Mouse (Mus musculus): ENCODE data around the gene Gal.

Gal gene

DNA sequence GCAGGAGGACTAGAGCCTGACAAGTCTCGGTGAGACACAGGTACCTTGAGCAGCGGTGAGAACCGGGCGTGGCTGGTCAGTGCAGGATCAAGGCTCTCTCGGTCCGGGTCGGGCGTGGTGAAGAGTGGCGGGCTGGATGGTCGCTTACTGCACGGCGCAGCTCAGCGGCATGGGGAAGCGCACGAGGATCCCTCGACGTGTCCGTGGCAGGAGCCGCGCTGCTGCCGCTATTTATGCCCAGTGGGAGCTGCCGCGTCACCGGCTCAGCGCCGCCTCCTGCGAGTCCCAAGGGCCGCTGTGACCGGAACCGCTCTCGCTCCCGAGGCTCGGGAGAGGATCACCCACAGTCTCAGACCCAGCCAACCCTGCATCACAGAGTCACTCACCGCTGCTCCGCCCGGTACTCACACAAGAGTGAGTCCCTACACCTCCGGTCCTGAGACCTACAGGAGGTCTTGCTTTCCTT is at the start of gene Gal:
Gene Gal (minus strand): TSS at position 277 of the 466 bp plus-strand sequence.
- peak in 1 of 2 experiments; percentile 10 for DNase-seq

DNA sequence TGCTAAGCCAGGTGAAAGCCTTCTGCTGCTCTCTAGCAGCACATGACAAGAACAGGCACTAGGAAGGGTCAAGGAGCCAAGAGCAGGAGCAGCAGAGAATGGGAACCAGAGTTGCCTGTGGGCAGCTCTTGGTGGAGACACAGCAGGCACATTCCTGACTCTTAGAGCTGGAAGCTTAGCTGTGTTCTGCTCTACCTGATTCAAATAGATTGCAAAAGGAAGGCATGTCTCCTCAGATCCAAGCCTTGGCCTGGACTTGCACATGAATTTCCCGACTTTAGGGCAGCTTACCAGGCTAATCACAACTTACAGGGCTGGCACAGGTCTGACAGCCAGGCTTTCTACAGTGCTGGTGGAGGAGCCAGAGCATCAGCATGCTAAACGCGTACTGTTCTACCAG is 45.6 kb upstream of the Gal start:
- DNase-seq, result no peak

DNA sequence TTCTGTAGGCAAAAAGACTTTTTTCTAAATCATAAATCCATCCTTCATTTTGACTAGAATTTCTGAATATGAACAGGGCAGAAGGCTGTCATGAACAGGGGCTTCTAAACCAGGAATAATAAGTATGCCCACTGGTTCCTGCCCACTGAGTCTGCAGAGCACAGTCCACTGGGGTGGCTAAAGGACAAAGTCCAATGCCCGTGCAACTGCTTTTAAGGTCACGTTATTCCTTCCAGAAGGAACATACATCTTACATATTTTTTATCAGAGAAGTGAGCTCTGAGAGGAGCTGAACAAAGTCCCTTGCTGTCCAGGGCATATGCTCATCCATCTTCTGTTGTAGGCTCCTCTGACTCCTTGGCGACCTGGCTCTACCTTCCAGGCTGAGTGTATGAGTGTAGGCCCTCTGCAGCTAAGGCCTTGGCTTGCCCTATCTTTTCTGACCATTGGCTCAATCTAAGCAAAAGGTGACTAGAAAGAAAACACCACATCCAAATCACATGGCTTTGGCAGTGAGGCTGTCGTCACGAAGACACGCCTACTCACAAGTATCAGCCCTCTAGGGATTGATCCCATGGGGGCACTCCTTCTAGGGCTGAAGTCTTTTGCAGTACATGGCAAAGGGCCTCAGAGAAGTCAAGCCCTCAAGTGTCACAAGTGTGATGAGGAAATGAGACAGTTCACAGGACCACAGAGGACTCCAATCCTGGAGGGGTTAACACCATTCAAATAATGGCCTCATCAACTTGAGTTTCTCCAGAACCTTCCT is 44.2 kb upstream of the Gal start:
- no peak for DNase-seq

DNA sequence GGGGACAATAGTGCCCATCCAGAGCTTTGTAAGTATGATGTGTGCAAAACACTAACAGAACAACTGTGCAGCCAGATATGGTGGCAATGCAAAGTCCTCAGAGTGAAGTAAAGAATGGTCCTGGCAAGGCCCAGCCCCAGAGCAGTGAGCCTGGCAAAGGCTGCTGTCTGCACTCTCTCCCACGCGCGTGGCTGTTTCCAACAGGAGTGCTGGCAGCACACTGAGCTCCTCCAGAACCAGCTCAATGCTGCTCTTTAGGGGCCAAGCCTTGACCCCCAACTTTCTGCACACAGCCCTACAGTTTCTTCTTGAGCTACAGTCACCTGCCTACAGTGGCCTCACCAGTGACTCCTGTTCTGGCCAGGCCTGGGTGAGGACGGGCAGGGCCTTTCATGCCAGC is 43.4 kb upstream of the Gal start:
- no peak for DNase-seq

DNA sequence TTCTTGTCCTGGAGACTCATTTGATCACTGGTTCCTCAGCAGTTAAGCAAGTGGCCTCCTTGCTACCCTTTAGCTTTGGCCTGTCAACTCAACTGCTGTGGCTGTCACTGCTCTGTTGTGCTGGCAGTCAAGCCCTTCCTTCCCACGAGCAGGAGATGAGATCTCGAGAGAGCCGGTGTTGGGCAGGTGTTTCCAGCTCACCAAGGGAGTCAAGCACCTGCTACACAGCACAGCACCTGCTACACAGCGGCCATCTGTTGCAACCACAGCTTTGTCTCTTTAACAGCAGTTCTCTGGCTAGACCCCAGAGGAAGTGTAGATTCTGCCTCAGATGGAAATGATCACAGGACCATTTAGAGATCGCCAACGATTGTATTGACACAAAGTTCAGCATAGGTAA is 37.3 kb upstream of the Gal start:
- no peak for DNase-seq

DNA sequence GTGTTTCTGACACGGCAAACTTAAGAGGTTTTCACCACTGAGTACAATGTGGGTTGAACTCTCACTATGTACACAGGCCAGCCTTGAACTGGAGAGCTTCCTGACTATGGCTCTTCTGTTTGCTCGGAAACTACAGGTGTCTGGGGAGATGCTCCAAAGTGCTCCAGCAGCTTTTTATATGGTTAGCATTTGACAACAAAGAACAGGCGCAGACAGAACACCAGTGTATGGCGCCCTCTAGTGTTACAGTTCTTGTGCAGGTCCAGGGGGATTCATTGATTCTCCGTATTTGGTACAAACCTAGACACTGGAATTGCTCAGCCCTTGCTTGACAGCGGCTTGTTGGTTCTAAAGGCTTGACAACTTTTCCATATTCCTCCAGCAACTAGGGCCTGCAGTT is 36.8 kb upstream of the Gal start:
- peak; percentile 68 to 74 for DNase-seq

DNA sequence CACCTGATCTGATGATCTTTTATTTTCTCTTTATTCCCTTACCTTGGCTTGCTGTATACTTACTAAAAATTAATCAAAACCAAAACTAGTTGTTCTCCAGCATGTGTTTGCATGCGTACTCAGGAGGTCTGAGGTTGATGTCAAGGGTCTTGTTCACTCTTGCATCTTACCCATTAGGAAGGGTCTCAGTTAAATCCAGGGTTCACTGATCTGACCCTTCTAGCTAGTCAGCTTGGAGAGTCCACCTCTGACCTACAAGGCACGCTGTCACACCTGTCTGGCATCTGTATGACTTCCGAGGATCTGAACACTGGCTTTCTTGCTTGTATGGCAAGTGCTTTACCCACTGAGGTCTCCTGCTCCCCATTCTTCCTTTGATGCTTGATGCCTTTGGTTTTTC is 36.4 kb upstream of the Gal start:
- no peak for DNase-seq

DNA sequence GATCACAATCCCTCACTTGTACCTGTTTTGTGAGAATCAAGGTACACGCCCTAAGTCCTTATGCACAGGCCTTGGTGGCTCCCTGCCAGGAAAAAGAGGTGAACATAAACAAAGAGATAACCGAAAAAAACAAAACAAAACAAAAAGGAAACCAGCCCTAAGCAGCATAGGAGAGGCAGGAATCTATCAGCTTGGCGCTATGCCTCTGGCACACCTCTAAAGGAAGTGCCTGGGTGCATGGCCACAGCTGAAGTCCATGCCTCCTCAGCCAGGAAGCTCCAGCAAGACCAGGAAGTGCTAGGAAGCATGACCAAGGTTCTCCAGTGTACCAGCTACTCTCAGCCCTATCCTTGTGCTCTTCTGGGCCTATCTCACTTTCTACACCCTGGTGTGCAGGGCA is 34.9 kb upstream of the Gal start:
- DNase-seq, result peak in 1 of 2 experiments; percentile 18

DNA sequence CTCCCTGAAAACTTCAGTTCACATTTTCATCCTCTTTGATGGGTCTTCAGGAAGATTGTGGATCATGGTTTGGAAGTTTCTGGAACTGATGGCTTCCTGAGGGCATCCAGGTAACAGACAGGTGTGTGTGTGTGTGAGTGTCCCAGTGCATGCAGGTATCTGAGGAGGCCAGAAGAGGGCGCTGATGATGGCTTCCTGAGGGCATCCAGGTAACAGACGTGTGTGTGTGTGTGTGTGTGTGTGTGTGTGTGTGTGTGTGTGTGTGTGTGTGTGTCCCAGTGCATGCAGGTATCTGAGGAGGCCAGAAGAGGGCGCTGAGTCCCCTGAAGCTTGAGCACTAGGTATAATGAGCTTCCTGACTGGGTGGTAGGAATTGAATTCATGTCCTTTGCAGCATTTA is 33.0 kb upstream of the Gal start:
- DNase-seq, result no peak

DNA sequence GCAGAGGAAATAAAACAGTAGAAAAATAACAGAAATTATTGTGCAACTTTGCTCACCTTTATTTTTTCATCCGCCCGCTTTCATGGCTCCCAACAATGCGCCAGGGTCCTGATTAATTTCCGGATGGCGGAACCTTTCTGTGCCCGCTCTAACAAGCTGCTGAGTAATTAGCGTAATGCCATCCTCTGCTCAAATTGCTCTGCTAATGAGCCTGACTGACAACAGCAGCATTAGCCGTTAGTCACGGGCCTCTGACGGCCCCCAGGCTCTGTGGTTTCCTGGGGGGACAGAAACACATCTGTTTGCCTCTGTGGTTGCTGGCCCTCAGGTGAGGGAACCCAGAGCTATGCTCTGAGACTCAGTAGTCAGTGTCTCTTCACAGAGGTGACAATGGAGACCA is 26.7 kb upstream of the Gal start:
- no peak for DNase-seq

DNA sequence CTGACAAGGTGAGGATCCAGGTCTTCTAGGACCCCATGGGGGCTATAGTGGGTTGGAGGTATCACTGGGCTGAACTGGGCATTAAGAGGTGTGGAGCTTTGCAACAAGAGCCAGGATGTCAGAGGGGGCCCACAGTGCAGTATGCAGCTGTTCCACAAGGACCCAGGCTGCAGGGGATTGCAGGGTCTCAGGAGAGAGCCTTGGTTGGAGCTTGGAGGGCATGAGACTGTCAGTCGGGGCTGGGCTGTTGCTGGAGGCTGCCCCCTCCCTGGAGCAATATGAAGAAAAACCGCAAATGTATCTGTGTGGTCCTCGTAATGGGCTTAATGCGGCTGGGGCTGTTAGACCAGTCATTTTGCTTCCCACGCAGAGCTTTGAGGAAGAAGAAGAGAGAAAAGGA is 26.3 kb upstream of the Gal start:
- no peak for DNase-seq

DNA sequence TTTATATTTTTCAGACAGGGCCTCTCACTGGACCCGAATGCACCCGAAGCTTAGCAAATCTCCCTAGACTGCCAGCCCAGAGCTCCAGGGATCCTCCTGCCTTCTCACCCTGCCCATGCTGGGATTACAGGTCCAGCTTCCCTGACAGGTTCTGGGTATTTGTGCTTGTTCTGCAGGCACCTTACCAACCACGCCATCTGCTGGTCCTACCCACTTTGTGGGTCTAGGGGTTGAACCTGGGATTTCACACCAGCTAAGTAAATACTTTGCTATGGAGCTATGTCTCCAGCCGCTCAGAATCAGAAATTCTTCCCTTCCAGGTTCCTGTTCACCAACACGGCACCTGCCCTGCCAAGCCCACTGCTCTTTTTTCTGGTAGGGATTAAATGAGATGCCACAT is 23.6 kb upstream of the Gal start:
- DNase-seq, result peak in 1 of 2 experiments; percentile 23

DNA sequence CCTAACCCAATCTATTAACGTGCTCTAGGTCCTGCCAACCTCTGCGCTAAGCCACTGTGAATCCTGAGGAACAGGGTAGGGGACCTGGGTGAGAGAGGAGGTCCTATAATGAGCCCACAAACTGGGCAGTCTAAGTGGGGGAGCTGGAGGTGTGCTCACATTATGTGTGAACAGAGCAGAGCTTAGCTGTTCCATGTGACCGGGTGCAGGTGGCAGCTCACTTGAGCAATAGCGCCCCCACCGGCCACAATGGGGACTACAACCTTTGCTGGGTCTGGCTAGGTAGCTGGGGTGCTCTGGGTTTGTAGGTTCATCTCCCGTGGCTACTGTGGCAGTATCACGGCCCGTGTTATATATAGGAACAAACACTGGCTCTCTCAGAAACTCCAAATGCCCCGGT is 22.5 kb upstream of the Gal start:
- peak in 1 of 2 experiments; percentile 51 for DNase-seq

DNA sequence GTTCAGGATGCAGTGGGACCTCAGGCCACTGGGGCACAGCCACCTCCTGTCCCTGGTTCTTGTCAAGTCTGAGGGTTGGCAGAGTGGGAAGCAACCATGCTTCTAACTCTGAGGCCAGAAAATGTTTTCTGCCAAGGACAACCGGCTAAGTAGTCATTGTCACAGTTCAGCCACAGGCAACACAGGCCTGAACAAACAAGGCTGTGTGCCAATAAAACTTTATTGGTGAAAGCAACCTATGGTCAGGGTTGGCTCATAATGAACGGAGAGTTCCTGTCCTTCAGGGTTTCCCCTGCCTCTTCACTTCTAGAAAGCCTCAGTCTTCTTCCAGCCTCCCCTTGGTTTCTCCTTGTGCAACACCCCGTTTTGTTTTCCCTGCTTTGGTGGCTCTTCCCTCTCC is 21.5 kb upstream of the Gal start:
- DNase-seq, result no peak

DNA sequence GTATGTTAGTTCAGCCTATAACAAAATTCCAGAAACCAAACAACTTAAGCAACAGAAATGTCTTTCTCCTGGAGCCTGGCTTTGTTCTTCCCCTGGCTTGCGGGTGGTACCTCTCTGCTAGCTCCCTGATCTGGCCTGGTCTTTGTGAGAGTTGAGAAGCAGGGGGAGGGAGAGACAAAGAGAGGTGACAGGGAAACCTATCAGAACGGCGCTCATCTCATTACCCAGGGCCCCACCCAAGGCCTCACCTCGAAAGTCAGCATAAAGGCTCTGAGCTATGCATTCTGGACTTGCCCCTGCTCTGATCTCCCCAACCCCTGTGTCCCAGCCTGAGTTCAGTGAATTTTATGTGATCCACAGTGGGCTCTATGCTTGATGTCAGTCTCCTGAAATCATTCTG is 20.3 kb upstream of the Gal start:
- DNase-seq, result no peak

DNA sequence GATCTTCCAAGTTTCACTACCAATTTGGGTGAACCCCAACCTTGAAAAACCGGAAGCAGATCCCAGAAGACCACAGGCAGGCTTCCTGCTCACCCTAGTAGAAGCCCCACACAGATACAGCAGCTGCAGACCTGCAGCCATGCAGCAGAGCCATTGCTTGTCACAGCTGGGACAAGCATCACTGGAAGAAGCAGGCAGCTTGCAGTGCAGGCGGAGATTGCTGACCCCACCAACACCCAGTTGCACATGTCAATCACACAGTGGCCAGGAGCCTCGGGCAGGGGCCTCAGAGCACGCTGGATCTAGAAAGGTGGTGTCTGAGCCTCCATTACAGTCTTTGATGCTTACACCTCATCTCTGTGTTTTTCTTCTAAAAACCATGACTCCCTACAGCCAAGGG is 19.8 kb upstream of the Gal start:
- DNase-seq, result no peak

DNA sequence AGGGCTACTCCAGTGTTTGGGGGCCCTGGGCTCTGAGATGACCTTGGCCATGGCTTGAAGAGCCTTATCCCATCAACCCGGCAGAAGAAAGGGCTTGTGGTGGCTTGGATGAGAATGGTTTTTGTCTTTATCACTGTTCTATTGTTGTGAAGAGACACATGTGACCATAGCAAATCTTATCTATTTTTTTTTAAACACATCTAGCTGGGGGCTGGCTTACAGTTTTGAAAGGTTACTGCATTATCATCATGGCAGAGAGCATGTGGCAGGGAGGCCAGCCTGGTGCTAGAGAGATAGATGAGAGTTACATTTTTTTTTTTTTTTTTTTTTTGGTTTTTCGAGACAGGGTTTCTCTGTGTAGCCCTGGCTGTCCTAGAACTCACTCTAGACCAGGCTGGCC is 17.6 kb upstream of the Gal start:
- no peak for DNase-seq

DNA sequence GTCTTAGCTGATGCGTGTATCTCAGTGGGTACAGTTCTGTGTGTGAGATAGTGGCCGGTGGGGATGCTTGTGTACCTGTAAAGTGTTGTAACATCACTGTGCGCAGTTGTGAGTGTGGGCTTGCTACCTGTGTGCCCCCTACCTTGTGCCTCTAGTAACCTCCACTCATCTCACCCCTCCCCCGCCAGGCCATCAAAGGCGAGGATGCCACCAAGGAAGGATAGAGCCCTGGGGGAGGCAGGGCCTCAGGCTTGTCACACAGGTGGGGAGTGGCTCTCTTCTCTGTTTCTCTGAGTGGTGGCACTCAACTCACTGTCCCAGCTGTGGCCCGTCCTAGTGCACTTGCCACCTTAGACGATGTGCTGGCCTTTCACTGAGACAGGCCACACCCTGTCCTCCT is 16.7 kb upstream of the Gal start:
- no peak for DNase-seq

DNA sequence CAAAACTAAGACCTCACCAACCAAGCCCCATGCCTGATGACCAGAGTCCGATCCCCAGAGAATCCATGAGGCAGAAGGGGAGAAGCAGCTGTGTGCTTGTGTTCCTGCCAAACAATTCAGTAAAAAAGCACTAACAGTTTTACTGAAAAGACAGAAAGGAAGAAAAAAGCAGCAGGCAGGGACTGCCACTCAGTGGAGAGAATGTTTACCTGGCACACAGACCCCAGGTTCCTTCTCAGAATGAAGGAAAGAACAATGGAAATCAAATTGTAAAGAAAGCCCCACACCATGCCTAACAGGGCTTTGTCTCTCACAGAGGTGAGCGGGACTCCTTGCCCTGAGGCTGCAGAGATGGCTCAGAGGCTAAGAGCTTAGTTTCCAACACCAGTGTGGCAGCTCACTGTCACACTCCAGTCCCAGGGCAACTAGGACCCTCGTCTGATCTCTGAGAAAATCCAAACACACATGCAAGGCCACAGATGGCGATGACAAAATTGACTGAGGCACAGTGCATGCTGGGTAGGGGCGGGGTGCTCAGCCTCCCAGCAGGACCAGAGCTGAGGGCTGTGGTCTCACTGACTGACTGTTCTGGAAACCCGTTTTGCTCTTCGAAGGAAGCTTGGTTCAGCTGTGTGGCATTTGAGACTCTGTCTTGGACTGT is 14.9 kb upstream of the Gal start:
- no peak for DNase-seq

DNA sequence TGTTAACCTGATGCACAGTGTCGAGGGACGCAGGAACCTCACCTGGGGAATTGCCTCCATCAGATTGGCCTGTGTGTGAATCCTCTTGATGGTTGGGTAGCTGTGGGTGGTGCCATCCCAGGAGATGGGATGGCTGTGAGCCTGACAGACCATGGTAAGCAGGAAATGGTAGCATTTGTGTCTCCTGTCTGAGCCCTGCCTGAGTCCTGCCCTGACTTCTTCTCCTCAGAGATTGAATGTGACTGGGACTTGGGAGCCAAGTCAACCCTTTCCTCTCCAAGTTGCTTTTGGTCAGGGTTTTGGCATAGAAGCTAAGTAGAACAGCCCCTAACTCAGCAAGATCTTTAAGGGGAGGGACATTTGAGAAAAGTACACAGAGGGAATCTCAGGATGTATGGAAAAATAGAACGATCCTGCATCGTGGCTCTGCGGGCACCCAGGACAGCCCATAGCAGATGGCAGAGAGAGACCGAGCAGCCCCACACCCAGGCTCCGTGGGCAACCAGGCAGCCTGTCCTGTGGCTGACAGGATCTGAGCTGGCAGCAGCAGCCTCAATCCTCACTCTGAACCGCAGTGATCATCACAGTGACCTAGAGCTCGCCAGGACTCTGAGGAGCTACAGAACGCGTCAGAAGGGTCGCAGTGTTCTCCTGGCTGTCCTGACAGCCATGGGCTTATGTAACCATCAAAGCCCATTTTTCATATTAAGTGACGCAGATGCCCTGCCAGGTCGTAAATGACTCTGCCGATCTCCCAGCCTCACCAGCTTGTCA is 13.9 kb upstream of the Gal start:
- no peak for DNase-seq

DNA sequence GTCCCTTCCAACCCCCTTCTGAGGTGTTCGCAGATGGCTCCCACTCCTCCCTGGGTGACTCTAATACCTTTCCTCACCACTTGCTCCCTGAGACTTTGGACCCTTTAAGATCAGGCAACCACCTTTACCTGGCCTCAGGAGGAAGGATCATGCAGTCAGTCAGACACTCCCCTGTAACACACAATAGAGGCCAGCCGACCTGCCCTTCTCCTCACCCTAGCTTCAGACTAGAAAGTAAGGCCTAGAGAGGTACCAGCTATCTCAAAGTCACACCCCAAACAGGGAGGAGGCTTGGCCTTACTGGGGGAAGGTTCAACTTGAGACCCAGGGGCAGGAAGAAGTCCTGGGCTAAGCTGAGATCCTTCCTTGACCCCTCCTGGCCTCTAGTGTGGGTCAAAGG is 9.9 kb upstream of the Gal start:
- no peak for DNase-seq

DNA sequence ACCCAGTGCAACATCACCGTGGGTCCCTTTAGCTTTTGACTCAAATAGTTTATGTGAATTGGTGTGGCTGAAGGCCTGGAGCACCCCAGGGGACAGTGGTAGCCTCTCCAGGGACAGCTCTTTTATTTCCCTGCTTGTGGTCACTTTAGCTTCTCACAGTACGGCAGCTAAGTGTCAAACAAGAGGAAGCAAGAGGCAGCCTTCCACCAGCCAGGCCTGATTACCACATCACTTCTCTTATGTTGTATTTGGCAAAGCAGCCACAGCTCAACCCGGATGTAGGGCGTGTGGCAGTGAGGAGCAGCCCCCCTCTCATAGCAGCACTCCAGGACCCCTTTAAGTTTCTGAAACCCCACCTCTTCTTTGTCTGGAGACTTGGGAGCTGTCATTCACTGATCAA is 8.6 kb upstream of the Gal start:
- DNase-seq, result no peak

DNA sequence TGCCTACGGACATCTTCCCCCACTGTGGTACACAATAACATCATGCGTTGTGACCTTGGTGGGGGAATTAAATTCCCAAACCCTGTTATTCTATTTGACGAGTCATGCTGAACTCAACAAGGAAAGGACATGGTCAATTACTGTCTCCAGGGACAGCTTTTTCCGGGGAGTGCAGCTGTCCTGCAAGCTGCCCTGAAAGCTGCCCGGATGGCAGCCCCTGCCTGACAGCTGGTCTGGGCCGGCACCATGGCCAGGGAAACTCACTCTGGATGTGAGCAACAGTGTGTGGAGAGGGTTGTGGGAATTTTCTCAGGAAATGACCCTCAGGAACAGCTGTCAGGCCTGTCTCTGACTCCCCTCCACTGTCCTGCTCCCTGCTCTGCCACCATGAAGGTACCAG is 8.1 kb upstream of the Gal start:
- no peak for DNase-seq

DNA sequence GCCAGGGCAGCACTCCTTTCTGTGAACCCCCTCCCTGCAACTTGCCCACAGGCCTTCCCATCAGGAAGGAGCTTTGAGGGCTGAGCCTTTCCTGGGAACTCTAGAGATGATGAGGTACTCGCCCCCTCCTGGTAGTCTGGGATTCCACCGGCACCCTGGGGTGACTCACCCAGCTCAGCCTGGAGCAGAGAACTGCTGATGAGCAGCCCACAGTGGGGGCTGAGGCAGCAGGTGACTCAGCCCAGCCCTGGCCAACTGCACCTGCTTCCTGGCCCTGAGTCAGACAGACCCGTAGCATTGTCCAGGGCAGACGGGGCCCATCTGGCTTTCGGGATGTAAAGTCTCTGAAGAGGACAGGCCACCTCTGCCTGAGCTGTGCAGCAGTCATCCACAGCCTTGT is 4.9 kb upstream of the Gal start:
- no peak for DNase-seq
